Mouse (Mus musculus) heart, postnatal 25 days (tissue): ENCODE measurements around the gene Rassf2. TPM values are rescaled to one million over a fixed set of nuclear protein-coding genes. Genes with fewer than 3 reads are reported as not detected.

Experiments used
- DNase-seq: peaks from one replicate; pipeline ENCODE4 v3.0.0; 2022; ENCODE audit warnings: low spot score
- intact Hi-C: fragments of 180-260 bp; cut with DNase I; formaldehyde crosslinking; loops from one replicate; pipeline ENCODE4 v1.15.1; 2025
- total RNA-seq, 2 experiments: library from RNA; stranded (reverse); gene quantifications; 2 replicates each; pipeline ENCODE4 v1.2.3; 2021

Gene Rassf2
- total RNA-seq, 2 experiments from 2014 or later, result 8.2 to 10.4 TPM

DNA sequence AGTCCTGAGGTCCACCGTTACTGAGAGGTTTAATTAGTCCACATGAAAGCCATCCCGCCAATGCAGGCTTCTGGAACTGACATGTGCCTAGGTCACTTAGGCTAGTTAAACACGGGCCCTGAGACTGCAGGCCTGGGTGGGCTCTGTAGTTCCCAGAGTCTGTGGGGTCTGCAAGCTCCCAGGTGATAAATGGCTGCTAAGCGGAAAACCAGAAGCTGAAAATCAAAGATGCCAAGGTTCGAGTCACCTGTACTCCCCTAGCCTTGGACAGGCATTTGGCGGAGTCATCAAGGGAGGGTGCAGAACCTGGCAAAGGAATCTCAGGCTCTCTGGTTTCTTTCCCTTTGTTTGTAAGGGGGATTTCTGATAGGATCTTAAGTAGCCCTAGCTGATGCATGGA, 88.6 kb downstream of the Rassf2 start:
- no peak for DNase-seq
- intact Hi-C loops, result loop anchor here (10.0 kb wide), 1 partner anchor 397 kb away; no protein-coding TSS in a partner anchor

- intact Hi-C loops, result loop anchor here (10.0 kb wide), 1 partner anchor 396 kb away; no protein-coding TSS in a partner anchor
- no peak for DNase-seq
Observed at GRCm38 (mm10) chr2:131940506-131940905, 89.6 kb downstream of the Rassf2 start.

Other genes with a start within 250 kb of the Rassf2 start
- not detected for gene Erv3, start 170.5 kb downstream of the Rassf2 start, total RNA-seq
- gene Prnp, start 120.3 kb downstream of the Rassf2 start, total RNA-seq, result 10 to 100 TPM; 89.2 to 90.0 TPM
- 1 to 10 TPM; 1.9 to 2.5 TPM for gene Prn, start 120.3 kb downstream of the Rassf2 start, total RNA-seq
- gene Prnd, start 79.4 kb downstream of the Rassf2 start, total RNA-seq, result 1 to 10 TPM; 1.4 to 2.0 TPM
- 10 to 100 TPM; 13.5 to 14.5 TPM for gene Slc23a2, start 114.8 kb upstream of the Rassf2 start, total RNA-seq
- 10 to 100 TPM; 22.6 to 23.9 TPM for gene Tmem230, start 217.5 kb upstream of the Rassf2 start, total RNA-seq
- gene Pcna, start 223.1 kb upstream of the Rassf2 start, total RNA-seq, result 10 to 100 TPM; 37.5 to 40.9 TPM
- gene Cds2, start 232.9 kb upstream of the Rassf2 start, total RNA-seq, result 10 to 100 TPM; 78.3 to 96.3 TPM